Mouse (Mus musculus) kidney, adult 2 months (tissue): ENCODE results near the gene Commd7.

Experiments
- CTCF ChIP-seq: fragments of 200-500 bp; conservative IDR thresholded peaks from 2 replicates; pipeline ENCODE4 v1.5.1; 2011; ENCODE audit warnings: low read depth, mild to moderate bottlenecking, control low read depth, low read length, moderate library complexity, mixed read lengths; ENCODE audit not compliant: insufficient read depth, insufficient read length
- POLR2A ChIP-seq: fragments of 200-500 bp; IDR thresholded peaks from one replicate; pipeline ENCODE4 v1.6.1; 2011; ENCODE audit warnings: low read depth, low read length, control low read depth

DNA sequence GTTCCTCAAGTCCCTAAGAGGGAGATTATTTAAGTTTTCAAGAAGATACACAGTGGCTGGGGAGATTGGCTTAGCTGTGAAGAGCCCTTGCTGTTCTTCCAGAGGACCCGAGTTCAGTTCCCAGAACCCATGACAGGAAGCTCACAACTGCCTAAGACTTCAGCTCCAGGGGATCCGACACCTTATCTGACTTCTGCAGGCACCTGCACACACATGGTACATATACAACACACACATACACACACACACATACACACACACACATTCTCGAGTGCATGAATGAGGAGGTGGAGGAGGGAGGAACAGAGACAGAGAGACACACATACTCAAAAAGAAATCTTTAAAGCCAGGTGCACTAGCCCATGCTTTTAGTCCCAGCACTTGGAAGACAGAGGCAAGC, 56.4 kb downstream of the Commd7 start:
- no peak for TF ChIP-seq POLR2A
- no peak for TF ChIP-seq CTCF
